Mouse (Mus musculus) spleen, postnatal 4 days (tissue): ENCODE data around the gene Cttnbp2nl.

Experiments
- DNase-seq, 2 experiments: peaks; one replicate each; pipeline ENCODE4 v3.0.0; 2022; ENCODE audit warnings: low spot score in 2 of 2

Cttnbp2nl gene

DNA sequence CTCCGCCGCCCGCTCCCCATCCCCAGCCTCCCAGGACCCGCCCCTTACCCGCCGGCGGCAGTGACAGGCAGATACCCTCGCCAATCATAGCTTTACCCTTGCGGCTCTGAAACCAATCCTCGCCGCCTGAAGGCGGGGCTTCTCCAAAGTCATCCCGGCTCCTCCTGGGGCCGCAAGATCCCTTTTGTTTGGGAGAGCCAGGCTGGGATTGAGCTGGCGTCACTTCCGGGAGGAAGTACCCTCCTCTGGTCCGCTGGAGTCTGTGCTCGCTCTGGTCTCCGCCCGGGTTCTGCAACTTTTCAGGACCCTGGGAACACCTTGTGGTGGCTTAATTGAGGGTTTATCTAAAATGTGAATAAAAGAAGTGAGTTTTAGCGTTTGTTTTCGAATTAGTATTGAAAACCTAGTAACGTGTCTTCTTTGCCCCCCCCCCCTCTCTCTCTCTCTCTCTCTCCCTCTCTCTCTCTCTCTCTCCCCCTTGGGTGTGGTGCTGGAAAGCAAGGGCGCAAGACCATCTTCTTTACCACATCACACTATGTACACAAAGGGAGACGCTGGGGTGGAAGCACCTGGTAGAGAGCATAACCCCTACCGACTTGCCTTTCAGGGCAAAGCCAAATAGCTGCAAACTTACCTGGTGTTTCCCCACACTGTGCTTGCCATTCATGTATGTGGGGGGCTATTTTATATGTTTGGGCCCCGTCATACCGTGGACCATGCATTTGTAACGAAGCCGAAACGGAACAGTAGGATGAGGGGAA lies at the start of gene Cttnbp2nl:
Gene Cttnbp2nl, minus strand, starts transcription at position 210 of the 761 bp plus-strand sequence.
- DNase-seq = peak; percentile 76 to 86

DNA sequence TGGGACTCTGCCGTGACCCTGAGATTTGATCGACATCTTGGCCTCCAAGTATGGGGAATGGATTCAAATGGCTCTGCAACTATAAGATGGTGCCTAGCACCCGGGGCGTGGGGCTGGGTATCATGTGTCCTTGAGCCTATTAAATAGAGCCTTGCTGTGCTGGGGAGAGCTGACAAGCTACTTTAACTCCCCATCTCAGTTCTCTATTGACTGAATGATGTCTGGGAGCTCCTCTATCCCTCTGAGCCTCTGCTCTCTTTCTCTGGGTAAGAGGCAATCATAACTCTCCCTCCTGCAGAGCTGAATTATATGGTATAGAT lies 47.3 kb upstream of the Cttnbp2nl start:
- DNase-seq = no peak

DNA sequence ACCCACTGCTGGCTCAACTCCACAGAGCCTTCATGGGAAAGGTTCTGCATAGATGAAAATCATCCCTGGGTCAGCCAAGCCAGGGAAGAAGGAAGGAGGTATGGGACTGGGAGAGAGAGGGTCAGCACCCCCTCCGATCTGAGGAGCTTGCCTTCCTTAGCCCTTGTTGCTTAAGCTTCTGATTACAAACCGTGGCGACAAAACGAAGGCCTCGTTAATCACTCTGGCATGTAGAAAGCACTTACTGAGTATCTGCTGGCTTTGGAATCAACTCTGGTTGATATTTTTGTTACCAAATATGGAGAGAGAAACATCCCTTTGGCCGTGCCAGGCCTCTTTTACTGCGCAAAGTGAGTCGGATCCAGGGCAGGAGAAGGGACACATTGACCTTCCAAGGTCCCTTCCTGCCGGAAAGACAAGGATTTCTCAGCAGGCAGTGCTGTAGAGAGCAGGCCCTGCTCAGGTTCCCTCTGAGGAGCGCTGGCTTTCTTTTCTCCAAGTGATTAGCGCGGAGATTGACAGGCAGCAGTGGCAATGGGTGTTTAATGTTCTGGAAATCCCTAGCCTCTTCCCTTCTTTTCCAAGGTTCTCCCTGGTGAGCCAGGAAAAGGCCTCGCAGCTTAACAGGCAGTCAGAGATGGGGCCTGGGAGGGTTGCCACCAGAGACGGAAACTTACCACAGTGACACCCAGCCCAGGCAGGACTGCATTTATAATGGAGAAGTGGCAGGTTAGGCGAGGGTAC lies 46.8 kb upstream of the Cttnbp2nl start:
- no peak for DNase-seq

DNA sequence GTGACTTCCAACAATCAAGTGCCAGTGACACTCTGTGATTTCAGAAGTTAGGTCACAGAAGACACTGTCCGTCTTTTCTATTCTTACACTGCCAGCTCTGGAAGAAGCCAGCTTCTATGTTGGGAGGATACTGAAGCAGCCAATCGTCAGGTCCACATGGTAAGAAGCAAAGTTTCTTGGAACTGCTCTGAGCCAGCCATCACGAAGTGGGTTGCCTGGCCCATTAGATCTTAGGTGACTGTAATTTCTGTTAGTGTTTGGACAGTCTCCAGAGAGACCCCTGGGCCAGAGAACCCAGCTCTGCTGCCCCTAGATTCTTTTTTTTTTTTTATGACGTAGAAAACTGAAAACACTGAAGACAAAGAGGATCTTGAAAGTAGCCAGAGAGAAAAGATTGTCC lies 44.6 kb upstream of the Cttnbp2nl start:
- no peak for DNase-seq

DNA sequence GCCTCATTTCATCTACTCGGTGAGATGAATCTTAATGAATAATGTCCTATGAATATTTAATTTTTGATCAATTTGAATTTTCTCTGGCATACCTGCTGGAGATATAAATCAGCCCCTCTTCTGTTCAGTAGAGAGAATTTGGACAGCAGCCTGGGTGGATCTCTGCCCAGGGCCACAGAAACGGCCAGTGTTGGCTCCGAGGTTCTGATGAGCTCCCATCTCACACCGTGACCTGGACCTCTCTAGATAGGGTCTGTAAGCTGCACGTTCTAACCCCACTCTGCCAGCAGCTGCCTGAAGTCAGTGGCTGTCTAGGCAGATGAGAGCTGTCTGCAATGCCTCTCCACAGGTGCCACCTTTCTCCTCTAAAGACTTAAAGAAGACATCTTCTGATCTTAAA lies 42.1 kb upstream of the Cttnbp2nl start:
- no peak for DNase-seq

DNA sequence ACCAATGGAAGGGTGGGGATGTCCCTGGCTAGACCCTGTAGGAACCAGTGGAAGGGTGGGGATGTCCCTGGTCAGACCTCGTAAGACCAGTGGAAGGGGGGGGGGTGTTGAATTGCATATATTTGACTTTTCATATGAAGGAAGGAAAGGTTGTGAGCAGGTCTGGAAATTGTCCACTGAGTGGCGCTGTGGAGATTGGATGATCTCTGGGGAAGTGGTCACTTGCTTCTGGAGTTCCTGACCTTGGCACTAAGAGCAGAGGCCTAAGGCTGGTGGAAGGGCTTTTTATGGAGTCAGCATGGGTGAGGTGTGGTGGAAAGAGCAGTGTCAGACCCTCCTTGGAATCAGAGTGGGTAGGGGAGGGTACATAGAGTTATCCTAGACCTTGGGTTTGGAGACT lies 41.5 kb upstream of the Cttnbp2nl start:
- no peak for DNase-seq

DNA sequence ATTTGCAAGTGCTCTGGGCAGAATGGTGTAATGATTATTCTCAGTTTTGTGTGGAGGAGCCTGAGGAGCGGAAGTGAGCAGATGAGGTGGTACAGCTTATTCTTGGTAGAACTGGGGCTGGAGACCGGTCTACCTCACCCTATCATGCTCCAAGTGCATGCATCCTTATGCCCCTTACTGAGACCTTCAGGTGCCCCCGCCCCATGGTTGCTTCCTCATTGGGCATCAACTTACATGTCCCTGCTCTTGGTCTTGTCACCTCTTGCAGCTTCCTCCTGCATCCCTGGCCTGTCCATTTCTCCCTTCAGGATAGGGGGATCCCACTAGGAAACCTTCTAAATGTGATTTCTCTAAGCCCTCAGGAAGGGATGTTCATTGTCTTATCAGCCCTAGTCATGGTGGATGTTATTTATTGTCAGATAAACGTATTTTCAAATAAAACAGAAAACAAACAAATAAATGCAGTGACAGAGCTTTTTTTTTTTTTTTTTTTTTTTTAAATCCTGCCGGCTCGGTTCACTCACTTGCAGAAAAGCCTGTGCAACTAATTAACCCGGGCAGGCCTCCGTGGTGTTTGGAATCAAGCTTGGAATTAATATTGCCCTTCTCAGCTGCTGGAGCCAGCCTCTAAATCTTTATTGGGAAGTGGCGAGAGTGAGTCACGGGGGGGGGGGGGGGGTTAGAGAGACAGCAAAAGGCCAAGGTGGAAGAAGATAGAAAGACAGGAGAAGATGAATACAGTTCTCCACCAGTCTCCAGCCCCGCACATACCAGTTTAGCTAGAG lies 40.0 kb upstream of the Cttnbp2nl start:
- DNase-seq = no peak

DNA sequence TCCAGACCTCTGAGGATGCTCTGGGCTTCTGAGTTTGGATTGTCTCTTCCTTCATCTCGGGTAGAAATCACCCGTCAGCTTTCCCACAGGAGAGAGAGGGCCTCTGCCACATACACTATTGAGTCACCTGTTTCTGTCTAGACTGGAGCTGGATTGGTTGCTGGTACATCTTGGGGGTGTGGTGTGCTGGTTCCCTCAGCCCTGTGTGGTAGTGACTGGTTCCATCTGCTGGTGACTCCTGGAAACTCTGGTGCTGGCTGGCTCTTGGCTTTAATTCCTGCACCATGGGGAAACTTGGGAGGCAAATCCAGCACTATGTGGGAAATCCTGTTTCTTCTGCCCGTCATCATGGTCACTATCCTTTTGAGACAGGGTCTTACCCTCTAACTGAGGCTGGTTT lies 38.0 kb upstream of the Cttnbp2nl start:
- DNase-seq = no peak

DNA sequence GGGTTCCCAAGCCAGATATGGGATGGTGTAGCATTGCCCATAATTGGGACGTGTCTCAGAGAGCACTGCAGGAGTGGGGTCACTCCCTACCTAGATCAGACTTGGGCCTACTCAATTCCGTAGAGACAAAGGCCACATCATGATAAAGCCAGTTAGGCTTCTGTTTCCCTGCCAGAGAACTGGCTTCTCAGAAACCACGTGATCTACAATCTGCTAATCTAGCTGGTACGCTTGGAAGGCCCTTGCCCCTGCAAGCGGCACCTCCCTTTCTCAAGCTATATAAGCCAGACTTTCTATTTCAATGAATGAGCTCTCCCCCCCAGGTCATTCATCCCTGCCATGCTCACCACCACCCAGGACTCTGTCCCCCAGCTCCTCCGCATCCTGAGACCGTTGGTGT lies 37.2 kb upstream of the Cttnbp2nl start:
- DNase-seq = no peak

DNA sequence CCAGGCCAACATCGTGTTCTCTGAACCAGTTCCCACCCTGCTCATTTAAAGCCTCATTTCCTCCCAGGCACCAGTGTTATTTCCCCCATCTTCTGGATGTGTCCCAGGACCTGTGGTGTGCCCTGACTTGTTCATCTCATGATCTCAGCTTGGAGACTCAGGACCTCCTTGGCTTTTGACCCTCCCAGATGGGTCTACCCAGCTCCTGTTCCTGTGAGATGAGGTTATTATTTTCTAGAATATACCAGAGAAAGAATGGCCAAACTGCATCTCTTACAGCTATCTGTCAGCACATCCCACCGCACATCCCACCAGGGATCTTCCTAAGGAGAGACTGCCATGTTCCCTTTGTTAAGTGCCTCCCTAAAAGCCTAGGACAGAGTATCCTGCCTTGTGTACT lies 35.7 kb upstream of the Cttnbp2nl start:
- DNase-seq = no peak

DNA sequence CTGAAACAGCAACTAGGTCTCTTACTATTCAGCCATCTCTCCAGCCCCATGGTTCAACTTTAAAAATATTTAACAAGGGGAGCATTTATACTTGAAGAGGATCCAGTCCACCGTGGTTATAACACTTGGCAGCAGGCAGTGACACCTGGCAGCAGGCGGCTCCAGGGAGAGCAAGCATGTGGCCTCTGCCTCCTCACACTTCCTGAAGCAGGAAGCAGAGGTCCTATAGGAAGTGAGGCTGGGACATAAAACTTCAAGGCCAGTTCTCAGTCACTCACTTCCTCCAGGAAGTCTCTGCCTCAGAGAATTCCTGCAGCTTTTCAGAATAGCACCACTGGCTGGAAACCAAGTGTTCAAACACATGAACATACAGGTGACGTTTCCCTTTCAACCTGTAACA lies 34.4 kb upstream of the Cttnbp2nl start:
- DNase-seq = no peak

DNA sequence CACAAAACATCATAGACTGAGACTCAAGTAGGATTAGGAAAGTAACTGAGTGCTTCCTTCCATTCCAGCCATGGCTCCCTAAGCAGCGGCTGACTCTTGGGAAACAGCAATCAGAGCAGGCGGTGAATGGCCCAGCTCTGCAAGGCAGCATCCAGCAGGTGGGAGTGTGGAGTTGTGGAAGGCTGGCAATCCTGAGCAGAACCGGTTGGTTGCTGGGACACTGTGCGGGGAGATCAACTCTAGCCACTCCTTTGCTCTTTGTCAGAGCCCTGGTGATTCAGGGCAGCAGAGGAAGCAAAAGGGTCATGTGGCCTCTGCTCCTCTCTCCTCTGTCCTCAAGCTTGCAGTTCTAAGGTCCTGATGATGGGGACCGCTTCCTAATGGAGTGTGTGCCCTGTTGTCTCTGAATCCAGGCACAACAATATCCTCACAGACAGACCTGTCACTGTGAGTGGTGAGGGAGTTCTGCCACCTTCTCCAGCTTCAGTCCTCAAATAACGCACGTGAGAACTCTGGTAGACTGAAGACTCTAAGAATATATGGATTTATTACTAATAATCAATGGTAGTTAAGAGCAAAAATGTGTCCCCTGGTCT lies 25.4 kb upstream of the Cttnbp2nl start:
- peak in 1 of 2 experiments; percentile 20 for DNase-seq

DNA sequence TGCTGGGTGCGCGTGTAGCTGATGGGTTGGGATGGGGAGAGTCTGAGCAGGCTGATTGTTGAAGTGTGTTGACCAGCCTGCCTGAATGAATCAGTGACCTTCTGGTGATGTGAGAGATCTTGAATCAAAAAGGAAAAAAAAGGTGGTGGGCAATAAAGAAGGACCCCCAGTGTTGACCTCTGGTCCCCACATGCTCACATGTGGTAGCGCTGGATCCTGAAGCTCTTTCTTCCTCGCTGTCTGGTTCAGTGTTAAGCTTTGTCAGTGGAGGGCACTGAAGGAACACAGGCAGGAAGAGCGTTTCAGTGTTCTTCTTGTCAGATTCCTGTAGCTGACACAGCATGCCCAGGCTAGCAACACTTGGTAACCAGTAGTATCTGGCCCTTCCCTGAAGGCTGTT lies 22.9 kb upstream of the Cttnbp2nl start:
- no peak for DNase-seq

DNA sequence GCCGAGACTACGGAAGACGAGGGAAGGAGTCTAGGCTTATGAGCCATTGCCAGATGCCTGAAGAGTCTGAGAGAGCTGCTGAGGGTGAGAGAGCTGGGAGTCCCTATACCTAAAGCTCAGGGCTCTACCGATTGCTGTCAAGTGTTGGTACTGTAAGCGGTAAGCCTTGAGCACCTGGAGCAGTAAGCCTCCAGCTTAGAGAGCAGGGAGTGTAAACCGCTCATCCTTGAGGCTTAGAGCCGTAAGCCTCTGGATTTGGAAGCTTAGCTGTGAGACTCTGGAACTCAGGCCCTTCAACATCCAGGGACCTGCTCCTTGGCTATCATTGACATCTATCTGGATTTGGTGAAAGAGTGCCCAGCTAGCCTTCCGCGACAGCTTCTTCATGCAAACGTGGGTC lies 19.6 kb upstream of the Cttnbp2nl start:
- no peak for DNase-seq

DNA sequence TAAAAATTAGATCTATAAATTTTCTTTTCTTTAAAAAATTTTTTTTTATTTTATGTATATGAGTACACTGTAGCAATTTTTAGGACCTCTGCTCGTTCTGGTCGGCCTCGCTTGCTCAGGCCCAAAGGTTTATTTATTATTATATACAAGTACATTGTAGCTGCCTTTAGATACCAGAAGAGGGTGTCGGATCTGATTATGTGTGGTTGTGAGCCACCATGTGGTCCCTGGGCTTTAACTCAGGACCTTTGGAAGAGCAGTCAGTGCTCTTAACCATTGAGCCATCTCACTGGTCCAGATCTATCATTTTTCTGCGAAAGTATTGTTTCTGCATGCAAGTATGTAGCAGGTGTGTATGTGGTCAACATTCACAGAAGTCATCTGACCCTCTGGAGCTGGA lies 18.3 kb upstream of the Cttnbp2nl start:
- no peak for DNase-seq

DNA sequence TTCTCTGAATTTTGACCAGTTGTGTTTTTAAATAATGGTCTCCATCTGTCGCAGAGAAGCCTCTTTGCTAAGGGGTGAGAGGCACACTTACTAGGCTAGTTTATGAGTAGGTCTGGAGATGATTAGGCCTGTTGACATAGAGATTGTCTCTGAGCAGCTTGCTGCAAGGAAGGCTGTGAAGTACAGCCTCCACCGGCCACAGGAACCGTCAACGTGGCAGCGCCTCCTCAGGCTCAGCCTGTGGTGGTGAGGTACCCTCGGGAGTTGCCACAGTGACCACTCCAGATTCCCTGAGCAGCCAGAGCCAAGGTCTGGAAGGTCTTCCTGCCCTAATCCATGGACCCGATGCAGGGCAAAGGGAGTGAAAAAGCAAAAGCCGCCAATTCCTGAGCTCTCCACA lies 17.6 kb upstream of the Cttnbp2nl start:
- DNase-seq = no peak

DNA sequence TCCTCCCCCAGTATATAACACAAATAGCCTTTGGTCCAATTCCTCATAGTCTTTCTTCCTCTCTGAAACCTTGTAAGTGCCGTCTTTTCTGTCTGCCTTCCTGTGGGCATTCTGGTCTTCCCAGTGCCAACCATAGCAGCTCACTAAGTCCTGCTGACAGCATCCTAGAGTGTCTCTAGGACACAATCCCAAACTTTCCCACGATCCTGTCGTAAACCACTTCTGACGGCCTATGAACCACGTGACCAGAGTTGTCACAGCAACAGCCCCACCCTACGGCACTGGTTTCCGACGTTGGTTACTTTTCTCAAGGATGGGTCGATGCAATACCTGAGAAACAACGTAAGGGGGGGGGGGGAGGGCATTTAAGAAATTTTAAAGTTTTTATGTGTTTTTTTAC lies 13.6 kb upstream of the Cttnbp2nl start, which contains the start of gene 4930564D02Rik:
Gene 4930564D02Rik, plus strand, starts transcription at position 301 of the 400 bp plus-strand sequence.
- DNase-seq = no peak

DNA sequence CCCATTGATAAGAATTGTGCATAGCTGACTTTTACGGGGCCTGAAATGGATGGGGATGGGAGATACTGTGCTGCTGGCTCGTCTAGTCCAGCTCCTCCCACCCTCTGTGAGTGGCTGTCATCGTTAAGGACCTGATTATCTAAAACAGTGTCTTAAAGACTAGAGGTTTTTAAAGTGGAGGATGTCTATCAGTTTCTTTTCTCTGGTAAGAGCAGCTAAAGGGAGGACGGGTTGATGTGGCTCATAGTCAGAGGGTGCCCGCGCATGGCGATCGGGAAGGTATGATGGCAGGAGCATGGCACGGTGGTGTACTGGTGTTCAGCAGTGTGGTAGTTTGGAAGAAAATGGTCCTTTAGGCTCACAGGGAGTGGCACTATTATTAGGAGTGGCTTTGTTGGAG lies 9.7 kb upstream of the Cttnbp2nl start:
- DNase-seq = no peak

DNA sequence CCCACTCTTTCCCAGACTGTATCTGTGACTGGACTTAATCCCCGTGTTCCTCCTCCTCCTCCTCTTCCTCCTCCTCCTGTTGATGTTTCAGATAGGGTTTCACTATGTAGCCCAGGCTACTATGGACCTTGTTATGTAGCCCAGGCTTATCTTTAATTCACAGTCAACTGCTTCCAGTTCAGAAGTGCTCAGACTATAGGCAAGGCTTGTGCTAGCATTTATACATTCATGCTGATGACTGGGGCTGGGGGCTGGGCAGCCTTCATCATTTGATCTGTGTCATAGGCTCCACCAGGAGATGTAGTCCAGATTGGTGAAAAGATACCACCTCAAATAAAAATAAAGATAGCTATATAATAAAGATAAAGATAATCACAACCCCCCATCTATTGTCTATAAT lies 9.0 kb upstream of the Cttnbp2nl start:
- DNase-seq = no peak

DNA sequence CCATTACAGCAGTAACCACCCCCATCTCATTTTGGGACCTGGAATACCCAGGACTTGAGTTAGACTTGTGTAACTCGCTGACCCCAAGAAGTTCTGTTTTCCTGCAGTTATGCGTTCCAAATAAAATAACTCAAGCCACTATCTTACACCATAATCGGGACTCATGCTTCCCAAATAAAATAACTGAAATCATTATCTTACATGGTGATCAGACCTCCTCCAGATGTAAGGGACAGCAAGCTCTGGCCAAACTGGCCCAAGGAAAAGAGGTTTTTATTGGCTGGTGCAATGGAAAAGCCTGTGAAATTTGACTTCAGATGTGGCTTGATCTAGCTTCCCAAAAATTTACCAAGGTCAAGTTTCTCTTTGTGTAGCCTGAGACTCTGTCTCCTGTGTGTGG lies 8.6 kb upstream of the Cttnbp2nl start:
- no peak for DNase-seq

DNA sequence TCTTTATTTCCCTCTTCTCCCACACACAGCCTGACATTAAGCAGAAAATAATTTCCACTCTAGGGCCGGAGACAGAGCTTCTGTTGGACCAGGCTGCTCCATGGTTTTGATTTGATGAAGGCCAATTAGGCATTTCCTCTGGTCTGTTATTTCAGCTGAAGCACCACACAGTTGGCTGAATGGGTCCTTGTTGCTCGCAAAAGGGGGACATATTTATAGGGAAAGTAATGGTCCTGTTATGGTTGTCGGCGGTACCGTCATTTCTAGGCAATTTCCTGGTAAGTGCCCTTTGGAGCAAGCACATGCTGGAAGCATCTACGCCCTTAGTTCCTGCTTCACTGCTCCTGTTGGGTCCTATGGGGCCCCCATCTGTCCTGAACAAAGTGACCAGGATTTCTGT lies 8.0 kb upstream of the Cttnbp2nl start:
- DNase-seq = no peak

DNA sequence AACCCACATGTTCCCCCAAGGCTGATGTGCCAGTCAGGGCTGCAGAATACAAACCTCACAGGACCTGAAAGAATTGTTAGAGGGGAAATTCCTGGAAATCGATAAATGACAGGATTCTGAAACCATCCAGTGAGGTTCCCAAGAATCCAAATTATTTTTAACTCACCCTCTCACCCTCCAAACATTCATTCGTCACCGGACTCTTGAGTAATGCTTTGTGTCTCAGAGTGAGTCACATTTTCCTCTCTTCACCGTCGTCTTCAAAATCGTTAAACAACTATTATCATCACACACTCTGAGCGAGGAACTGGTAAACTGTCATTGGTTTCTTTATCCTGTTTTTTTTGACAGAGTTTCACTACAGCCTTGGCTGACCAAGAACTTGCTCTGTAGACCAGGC lies 7.0 kb upstream of the Cttnbp2nl start:
- DNase-seq = no peak
